Mouse (Mus musculus): ENCODE results near the gene Onecut1.

Gene Onecut1

GRCm38 (mm10) chr9:74911430-74911829 is 49.7 kb downstream of the Onecut1 start:
- DNase-seq (ENCODE audit: low spot score in 2 of 2): no peak

- no peak for DNase-seq (ENCODE audit: low spot score in 2 of 2)
These were observed 50.2 kb downstream of the Onecut1 start for GRCm38 (mm10) chr9:74911919-74912318.

GRCm38 (mm10) chr9:74912619-74913376 is 51.1 kb downstream of the Onecut1 start:
- DNase-seq (ENCODE audit: low spot score in 2 of 2): peak in 1 of 2 experiments; percentile 4

- DNase-seq (ENCODE audit: low spot score in 2 of 2): no peak
These were observed 53.9 kb downstream of the Onecut1 start for GRCm38 (mm10) chr9:74915611-74916010.

GRCm38 (mm10) chr9:74920450-74920849 is 58.7 kb downstream of the Onecut1 start:
- no peak for DNase-seq (ENCODE audit: low spot score in 2 of 2)

GRCm38 (mm10) chr9:74921422-74921821 is 59.7 kb downstream of the Onecut1 start:
- DNase-seq (ENCODE audit: low spot score in 2 of 2): no peak

GRCm38 (mm10) chr9:74922884-74923283 is 61.2 kb downstream of the Onecut1 start:
- DNase-seq (ENCODE audit: low spot score in 2 of 2): no peak

- DNase-seq (ENCODE audit: low spot score in 2 of 2): no peak
These were observed 61.7 kb downstream of the Onecut1 start for GRCm38 (mm10) chr9:74923291-74923977.

- DNase-seq (ENCODE audit: low spot score in 2 of 2): no peak
These were observed 63.6 kb downstream of the Onecut1 start for GRCm38 (mm10) chr9:74925220-74925769.

- no peak for DNase-seq (ENCODE audit: low spot score in 2 of 2)
These were observed 68.3 kb downstream of the Onecut1 start for GRCm38 (mm10) chr9:74929981-74930423.

- DNase-seq (ENCODE audit: low spot score in 2 of 2): no peak
These were observed 68.9 kb downstream of the Onecut1 start for GRCm38 (mm10) chr9:74930653-74931052.

- DNase-seq (ENCODE audit: low spot score in 2 of 2): no peak
These were observed 73.6 kb downstream of the Onecut1 start for GRCm38 (mm10) chr9:74935289-74935688.

GRCm38 (mm10) chr9:74937761-74938160 is 76.0 kb downstream of the Onecut1 start:
- DNase-seq (ENCODE audit: low spot score in 2 of 2): no peak

GRCm38 (mm10) chr9:74938670-74939534 is 77.2 kb downstream of the Onecut1 start:
- no peak for DNase-seq (ENCODE audit: low spot score in 2 of 2)
